Mouse (Mus musculus) neural tube, embryonic 15.5 days (tissue): ENCODE measurements at regions not wholly inside any gene's neighbourhood (a gene's known extent, or its start where the extent isn't known, plus 50 kb on each side); places are given as distances from the start of the nearest gene placed in this dataset.

Experiments used
- ATAC-seq: fragments of 200-750 bp; cut with Nextera tagmentation; 2 replicates; pipeline ENCODE4 v1.8.0; 2017; ENCODE audit warnings: mild to moderate bottlenecking, moderate TSS enrichment, moderate library complexity; ENCODE audit not compliant: low FRiP score
- H3K27ac ChIP-seq: fragments of 300-500 bp; sonication (generic); replicated peaks from 2 replicates; pipeline ENCODE4 v1.5.1; 2015; ENCODE audit warnings: mild to moderate bottlenecking, inconsistent platforms
- H3K27me3 ChIP-seq: fragments of 300-500 bp; sonication (generic); replicated peaks from 2 replicates; pipeline ENCODE4 v1.6.1; 2015; ENCODE audit warnings: inconsistent platforms
- H3K36me3 ChIP-seq: fragments of 300-500 bp; sonication (generic); 2 replicates; pipeline ENCODE4 v1.6.1; 2015; ENCODE audit warnings: inconsistent platforms
- H3K4me1 ChIP-seq: fragments of 300-500 bp; sonication (generic); 2 replicates; pipeline ENCODE4 v1.6.1; 2015; ENCODE audit warnings: inconsistent platforms
- H3K4me2 ChIP-seq: fragments of 300-500 bp; sonication (generic); 2 replicates; pipeline ENCODE4 v1.6.1; 2015; ENCODE audit warnings: inconsistent platforms, mild to moderate bottlenecking, moderate library complexity
- H3K4me3 ChIP-seq: fragments of 300-500 bp; sonication (generic); replicated peaks from 2 replicates; pipeline ENCODE4 v1.5.1; 2015; ENCODE audit warnings: mild to moderate bottlenecking, inconsistent platforms
- H3K9ac ChIP-seq: fragments of 300-500 bp; sonication (generic); replicated peaks from 2 replicates; pipeline ENCODE4 v1.6.1; 2015; ENCODE audit warnings: mild to moderate bottlenecking, inconsistent platforms
- H3K9me3 ChIP-seq: fragments of 300-500 bp; sonication (generic); replicated peaks from 2 replicates; pipeline ENCODE4 v1.6.1; 2016; ENCODE audit warnings: inconsistent platforms
- WGBS: fragments of 180-500 bp; shearing (Covaris S2); methylation state at CpG from one replicate; pipeline ENCODE4 v1.1.7; 2015; ENCODE audit warnings: mixed read lengths; 5-methylcytosine and 5-hydroxymethylcytosine counted together

GRCm38 (mm10) chr13:78445891-78446725 is 246.6 kb upstream of the Nr2f1 start:
- no peak overlapping the region for H3K9ac ChIP-seq
- H3K4me2 ChIP-seq = peak overlapping the region; percentile 43
- no peaks in the 10 kb centered on the region for H3K36me3 ChIP-seq
- no peaks in the 10 kb centered on the region for H3K27me3 ChIP-seq
- peaks cover 25% of the 10 kb centered on the region for H3K4me1 ChIP-seq
- 16% methylated on average over 14 of the region's 14 CpGs for WGBS
- H3K27ac ChIP-seq = peak overlapping the region; percentile 48; the same call in 1 of the 2 replicates
- H3K4me3 ChIP-seq = peak overlapping the region; percentile 13; the same call in 1 of the 2 replicates
- no peaks in the 10 kb centered on the region for H3K9me3 ChIP-seq
- peak; percentile 84 for ATAC-seq

- Histone ChIP-seq H3K4me2 (no peak overlapping the region), H3K9me3 (no peaks in the 10 kb centered on the region), H3K9ac (no peak overlapping the region), H3K36me3 (no peaks in the 10 kb centered on the region), H3K4me3 (no peak overlapping the region), H3K4me1 (peaks cover 25% of the 10 kb centered on the region), H3K27ac (0 out of 2 replicates have a peak overlapping the region, but pooled peaks have one; percentile 33), H3K27me3 (no peaks in the 10 kb centered on the region)
- 53% methylated on average over 8 of the region's 8 CpGs for WGBS
- ATAC-seq = no peak
These were observed 245.3 kb upstream of the Nr2f1 start for GRCm38 (mm10) chr13:78444691-78445349.

DNA sequence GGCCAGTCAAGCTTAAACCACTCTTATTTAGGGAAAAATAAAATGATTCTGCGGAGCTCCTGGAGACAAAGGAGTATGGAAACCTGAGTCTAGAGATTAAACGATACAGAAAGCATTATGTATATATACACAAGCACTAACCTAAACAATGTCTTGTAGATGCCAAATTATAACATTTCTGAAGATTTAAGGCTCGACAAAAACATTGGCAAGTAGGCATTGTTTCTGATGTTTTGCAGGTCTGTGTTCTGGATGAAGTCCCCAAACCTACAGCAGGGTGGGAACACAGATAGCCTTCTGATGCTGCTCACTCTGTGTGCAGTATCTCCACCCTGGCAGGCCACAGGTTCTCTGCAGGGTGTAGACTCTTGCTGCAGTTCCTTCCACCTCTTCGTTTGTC is 228.9 kb upstream of the Nr2f1 start:
- no peak overlapping the region for H3K9ac ChIP-seq
- peak overlapping the region; percentile 78 for H3K27ac ChIP-seq
- H3K4me2 ChIP-seq = peak overlapping the region; percentile 57
- H3K36me3 ChIP-seq = no peaks in the 10 kb centered on the region
- ATAC-seq = no peak
- H3K4me1 ChIP-seq = peaks cover 26% of the 10 kb centered on the region
- no peaks in the 10 kb centered on the region for H3K27me3 ChIP-seq
- WGBS = 27% methylated on average over 4 of the region's 4 CpGs
- H3K9me3 ChIP-seq = no peaks in the 10 kb centered on the region
- no peak overlapping the region for H3K4me3 ChIP-seq

DNA sequence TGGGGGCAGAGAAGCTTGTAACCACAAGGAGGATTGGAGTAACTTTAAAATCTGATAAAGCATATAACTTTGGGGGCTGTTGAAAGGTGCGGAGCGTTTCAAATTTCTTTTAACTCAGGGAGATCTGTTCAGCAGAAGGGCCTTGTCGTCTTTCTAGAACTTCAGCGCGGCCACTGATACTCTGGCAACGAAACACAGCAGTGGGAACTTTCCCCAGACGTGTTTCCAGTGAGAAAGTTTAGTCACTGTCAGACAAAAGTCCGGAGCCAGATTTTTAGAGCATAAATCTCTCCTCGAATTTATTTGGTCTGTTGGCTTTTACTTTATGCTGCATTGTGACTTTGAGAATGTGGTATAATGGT is 228.5 kb upstream of the Nr2f1 start:
- ATAC-seq = peak; percentile 45; the same call in 1 of the 2 replicates
- Histone ChIP-seq H3K27ac (peak overlapping the region; percentile 78), H3K36me3 (no peaks in the 10 kb centered on the region), H3K4me3 (peak overlapping the region; percentile 29), H3K27me3 (no peaks in the 10 kb centered on the region), H3K9ac (0 out of 2 replicates have a peak overlapping the region, but pooled peaks have one; percentile 17), H3K4me2 (peak overlapping the region; percentile 57), H3K4me1 (peaks cover 26% of the 10 kb centered on the region), H3K9me3 (no peaks in the 10 kb centered on the region)
- 4% methylated on average over 9 of the region's 9 CpGs for WGBS

DNA sequence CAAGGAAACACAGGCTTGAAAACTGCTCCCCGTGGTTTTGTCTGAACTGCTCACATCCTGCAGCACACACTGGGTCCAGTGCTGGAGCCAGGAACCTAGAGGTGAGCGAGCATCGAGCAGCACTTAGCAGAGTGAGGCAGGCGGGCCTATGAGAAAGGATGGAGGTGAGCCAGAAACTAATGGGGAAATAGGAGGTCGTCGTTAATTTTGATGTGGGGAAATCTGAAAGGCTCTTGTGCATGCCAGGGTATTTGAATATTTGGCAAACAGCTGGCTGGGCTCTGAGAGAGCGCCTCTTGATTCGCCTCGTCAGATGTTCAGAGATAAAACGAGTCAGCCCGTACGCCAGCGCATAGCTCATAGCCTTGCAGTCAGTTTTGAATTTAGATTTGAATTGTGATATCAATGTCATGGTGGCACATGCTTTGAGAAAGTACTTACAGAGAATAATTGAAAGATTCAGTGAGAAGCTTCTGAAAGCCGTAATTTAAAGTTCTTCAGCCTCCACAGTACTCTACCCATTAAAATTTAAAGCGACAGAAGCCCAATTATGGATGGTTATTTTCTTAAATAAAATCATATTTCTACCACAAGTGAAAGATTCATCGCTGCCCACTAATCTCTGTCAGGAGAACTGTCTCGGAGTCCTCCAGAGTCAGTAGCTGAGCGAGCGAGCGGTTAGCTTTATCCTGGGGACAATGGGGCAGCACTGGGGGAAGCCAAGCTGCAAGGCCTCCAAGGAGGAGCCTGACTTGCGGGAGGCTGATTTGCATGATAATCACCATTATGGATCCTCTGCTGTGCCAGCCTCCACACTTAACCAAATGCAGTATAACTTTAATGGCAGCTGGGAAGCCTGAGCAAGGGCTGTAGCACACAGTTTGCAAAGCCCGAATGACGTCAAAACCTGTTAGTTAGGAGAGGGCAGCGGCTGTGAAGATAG is 227.9 kb upstream of the Nr2f1 start:
- Histone ChIP-seq H3K4me3 (peak overlapping the region; percentile 29), H3K9ac (peak overlapping the region; percentile 26; the same call in 1 of the 2 replicates), H3K4me1 (peaks cover 26% of the 10 kb centered on the region), H3K27ac (peak overlapping the region; percentile 78), H3K27me3 (no peaks in the 10 kb centered on the region), H3K9me3 (no peaks in the 10 kb centered on the region), H3K4me2 (peak overlapping the region; percentile 57), H3K36me3 (no peaks in the 10 kb centered on the region)
- ATAC-seq = peak; percentile 89
- 3% methylated on average over 24 of the region's 24 CpGs for WGBS

DNA sequence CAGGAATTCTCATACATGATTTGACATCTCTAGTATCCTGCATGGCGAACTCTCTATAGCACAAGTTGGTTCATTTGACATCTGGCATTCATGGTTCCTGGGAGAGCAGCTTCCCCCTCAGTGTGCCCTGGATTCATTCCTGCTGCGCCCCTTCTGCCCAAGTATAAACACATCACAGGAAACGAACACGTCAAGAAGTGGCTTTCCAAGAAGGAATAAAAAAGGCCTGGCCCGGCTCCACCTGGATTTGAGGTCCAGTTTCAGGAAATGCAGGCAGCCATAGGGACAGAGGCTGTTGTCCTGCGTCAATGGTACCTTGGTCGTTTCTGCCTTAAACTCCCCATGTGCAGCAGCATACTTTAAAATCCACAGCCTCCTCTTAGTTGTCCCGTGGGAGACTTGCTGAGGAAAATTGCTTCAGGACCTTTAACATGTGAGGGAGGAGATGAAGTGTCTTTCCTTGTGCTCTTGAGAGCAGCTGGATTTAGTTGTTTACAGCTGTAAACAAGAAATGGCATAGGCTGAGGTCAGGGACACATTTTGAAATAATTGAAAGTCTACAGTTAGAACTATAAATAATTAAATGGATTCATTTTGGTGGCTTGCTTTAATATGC is 226.9 kb upstream of the Nr2f1 start:
- H3K9me3 ChIP-seq = no peaks in the 10 kb centered on the region
- H3K27ac ChIP-seq = peak overlapping the region; percentile 78; the same call in 1 of the 2 replicates
- no peaks in the 10 kb centered on the region for H3K36me3 ChIP-seq
- H3K27me3 ChIP-seq = no peaks in the 10 kb centered on the region
- no peak overlapping the region for H3K4me3 ChIP-seq
- 27% methylated on average over 8 of the region's 8 CpGs for WGBS
- no peak for ATAC-seq
- H3K9ac ChIP-seq = no peak overlapping the region
- H3K4me2 ChIP-seq = peak overlapping the region; percentile 57
- peaks cover 26% of the 10 kb centered on the region for H3K4me1 ChIP-seq

- Histone ChIP-seq H3K27ac (no peak overlapping the region), H3K27me3 (no peaks in the 10 kb centered on the region), H3K9ac (no peak overlapping the region), H3K9me3 (no peaks in the 10 kb centered on the region), H3K36me3 (no peaks in the 10 kb centered on the region), H3K4me3 (no peak overlapping the region), H3K4me2 (no peak overlapping the region), H3K4me1 (no peaks in the 10 kb centered on the region)
- no peak for ATAC-seq
- WGBS = 62% methylated on average over 3 of the region's 3 CpGs
These were observed 205.5 kb upstream of the Nr2f1 start for GRCm38 (mm10) chr13:78405071-78405470.

DNA sequence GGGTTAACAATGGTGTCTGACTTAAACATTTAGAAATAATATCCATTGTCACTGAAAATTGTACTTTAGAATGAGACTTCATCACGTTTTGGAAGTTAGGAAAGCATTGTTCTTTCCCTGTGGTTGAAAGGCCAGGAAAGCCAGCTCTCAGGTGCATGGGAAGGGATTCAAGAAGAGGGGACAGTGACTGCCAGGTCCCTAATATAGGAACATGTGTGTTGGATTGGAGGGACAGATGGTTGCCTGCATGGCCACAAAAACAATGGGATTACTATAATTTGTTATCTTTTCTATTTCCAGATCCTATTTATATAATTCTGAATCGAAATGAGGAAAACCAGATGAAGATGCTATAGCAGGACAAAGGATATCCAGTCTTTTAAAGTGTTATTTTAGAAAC is 184.2 kb upstream of the Nr2f1 start:
- H3K27ac ChIP-seq = no peak overlapping the region
- H3K4me3 ChIP-seq = no peak overlapping the region
- H3K4me1 ChIP-seq = no peaks in the 10 kb centered on the region
- H3K9ac ChIP-seq = no peak overlapping the region
- 72% methylated on average over 2 of the region's 2 CpGs for WGBS
- no peak for ATAC-seq
- H3K4me2 ChIP-seq = no peak overlapping the region
- no peaks in the 10 kb centered on the region for H3K27me3 ChIP-seq
- H3K9me3 ChIP-seq = no peaks in the 10 kb centered on the region
- no peaks in the 10 kb centered on the region for H3K36me3 ChIP-seq

DNA sequence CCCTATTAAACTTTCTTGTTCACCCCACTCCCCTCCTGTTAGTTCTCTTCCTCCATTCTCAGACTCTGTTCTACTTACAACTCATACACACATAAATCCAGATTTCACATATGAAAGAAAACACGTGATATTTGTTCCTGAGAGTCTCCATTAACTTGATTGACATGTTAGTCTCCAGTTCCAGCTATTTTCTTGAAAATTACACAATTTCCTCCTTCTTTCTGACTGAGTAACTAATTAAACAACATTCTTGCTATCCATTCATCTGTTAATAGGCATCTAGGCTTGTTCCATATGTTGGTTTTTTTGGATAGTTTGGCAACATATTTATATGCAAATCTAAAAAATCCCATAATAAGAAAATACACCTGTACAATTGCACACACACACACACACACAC is 161.7 kb upstream of the Nr2f1 start:
- no peaks in the 10 kb centered on the region for H3K36me3 ChIP-seq
- H3K27me3 ChIP-seq = no peaks in the 10 kb centered on the region
- H3K4me2 ChIP-seq = no peak overlapping the region
- 80% methylated on average over 1 of the region's 1 CpGs for WGBS
- no peak overlapping the region for H3K9ac ChIP-seq
- H3K4me1 ChIP-seq = no peaks in the 10 kb centered on the region
- H3K9me3 ChIP-seq = no peaks in the 10 kb centered on the region
- ATAC-seq = no peak
- no peak overlapping the region for H3K4me3 ChIP-seq
- no peak overlapping the region for H3K27ac ChIP-seq

DNA sequence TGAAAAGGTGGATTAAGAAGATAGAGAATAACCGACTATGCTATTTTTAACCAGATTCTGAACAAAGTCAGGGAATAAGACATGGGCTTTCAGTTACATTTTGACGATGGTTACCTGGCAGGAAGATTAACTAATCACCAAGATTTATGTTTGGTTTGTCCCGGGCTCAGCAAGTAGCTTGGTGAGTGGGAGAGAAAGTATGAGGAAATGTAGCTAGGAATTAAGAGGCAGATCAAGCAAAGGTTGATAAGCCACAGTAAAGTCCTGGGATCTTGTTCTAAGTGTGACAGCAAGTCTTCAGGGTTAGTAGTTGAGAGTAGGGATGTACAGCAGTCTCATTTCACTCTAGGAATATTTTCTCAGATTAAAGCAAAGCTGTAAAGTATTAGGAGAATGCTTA is 149.3 kb upstream of the Nr2f1 start:
- no peak for ATAC-seq
- WGBS = 77% methylated on average over 3 of the region's 3 CpGs
- Histone ChIP-seq H3K4me1 (no peaks in the 10 kb centered on the region), H3K36me3 (no peaks in the 10 kb centered on the region), H3K9me3 (no peaks in the 10 kb centered on the region), H3K9ac (no peak overlapping the region), H3K4me3 (no peak overlapping the region), H3K27ac (no peak overlapping the region), H3K4me2 (no peak overlapping the region), H3K27me3 (no peaks in the 10 kb centered on the region)
